Mouse (Mus musculus) olfactory bulb, adult 2 months (tissue): ENCODE measurements around the gene Cables2.

Source experiments
- CTCF ChIP-seq: fragments of 200-500 bp; IDR thresholded peaks from 2 replicates; pipeline ENCODE4 v1.5.1; 2012; ENCODE audit warnings: low read depth, mild to moderate bottlenecking, low read length, moderate library complexity; ENCODE audit not compliant: insufficient read depth
- POLR2A ChIP-seq: fragments of 200-500 bp; IDR thresholded peaks from 2 replicates; pipeline ENCODE4 v1.6.1; 2012; ENCODE audit warnings: mild to moderate bottlenecking, low read depth, low read length, moderate library complexity; ENCODE audit not compliant: insufficient read depth

DNA sequence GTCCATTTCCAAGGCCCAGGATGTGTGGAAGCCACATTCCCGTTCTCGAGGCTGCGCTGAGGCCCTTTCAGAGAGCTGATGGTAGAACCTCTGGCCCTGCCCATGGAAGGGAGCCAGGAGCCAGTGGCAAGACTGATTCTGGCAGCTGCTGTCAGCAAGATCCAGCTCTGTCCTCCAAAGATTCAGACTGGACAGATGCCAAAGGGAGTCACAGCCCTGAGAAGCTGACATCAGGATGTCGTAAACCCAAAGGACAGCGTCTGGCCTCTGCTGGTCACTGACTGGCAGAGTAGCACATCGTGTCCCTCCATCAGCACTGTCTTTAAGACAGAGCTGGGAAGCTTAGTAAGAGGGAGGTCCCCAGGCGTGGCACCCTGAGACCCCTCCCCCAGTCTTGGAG is 44.7 kb downstream of the Cables2 start:
- TF ChIP-seq CTCF: no peak
- TF ChIP-seq POLR2A: no peak
